Mouse (Mus musculus) embryonic fibroblast, embryonic 13.5 days (primary cell): Measurements from ENCODE around the gene Azin2.

Experiments used
- CTCF ChIP-seq: IDR thresholded peaks from 2 replicates; pipeline ENCODE4 v1.5.1; 2011; ENCODE audit warnings: mild to moderate bottlenecking, control low read depth, low read length, moderate library complexity, borderline replicate concordance; ENCODE audit not compliant: insufficient read depth
- POLR2A ChIP-seq: IDR thresholded peaks from 2 replicates; pipeline ENCODE4 v1.6.1; 2011; ENCODE audit warnings: low read depth, mild to moderate bottlenecking, control low read depth, low read length, moderate library complexity

DNA sequence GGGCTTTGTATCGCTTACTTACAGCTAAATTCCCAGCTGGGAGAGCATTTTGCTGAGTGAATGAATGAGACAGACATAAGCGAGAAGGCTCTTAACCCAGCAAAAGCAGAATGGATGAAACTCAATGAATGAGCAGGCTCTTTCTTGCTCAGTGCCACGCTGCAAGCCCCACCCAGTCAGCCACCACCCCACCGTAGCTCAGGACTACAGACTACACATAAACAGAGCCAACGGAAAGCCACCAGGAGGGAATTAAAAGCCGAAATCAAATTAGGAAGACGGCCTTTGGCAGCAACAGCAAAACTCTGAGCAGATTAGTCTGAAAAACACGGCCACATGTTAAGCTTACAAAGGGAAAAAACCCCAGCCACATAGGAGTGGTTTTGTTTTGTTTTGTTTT lies 3.4 kb downstream of the Azin2 start:
- TF ChIP-seq POLR2A (no peak), CTCF (no peak)
